Mouse (Mus musculus) heart, postnatal 0 days (tissue): ENCODE results near the gene Lyrm1. TPM values are rescaled to one million over a fixed set of nuclear protein-coding genes. Genes with fewer than 3 reads are reported as not detected.

Source experiments
- ATAC-seq: fragments of 200-750 bp; cut with Nextera tagmentation; 2 replicates; pipeline ENCODE4 v1.8.0; 2017; ENCODE audit warnings: low read depth, moderate number of reproducible peaks, moderate library complexity; ENCODE audit not compliant: insufficient read depth
- DNase-seq: peaks from one replicate; pipeline ENCODE4 v3.0.0-alpha.2; 2016; ENCODE audit warnings: low spot score
- H3K27ac ChIP-seq: fragments of 300-500 bp; sonication (generic); 2 replicates; pipeline ENCODE4 v1.5.1; 2014; ENCODE audit warnings: low read depth, mild to moderate bottlenecking
- H3K27me3 ChIP-seq: fragments of 300-500 bp; sonication (generic); 2 replicates; pipeline ENCODE4 v1.6.1; 2014; ENCODE audit warnings: low read length, mixed read lengths; ENCODE audit not compliant: control insufficient read depth, insufficient read depth
- H3K36me3 ChIP-seq: fragments of 300-500 bp; sonication (generic); replicated peaks from 2 replicates; pipeline ENCODE4 v1.6.1; 2014; ENCODE audit warnings: low read length, mixed read lengths; ENCODE audit not compliant: control insufficient read depth, insufficient read depth
- H3K4me1 ChIP-seq: fragments of 300-500 bp; sonication (generic); 2 replicates; pipeline ENCODE4 v1.6.1; 2014; ENCODE audit warnings: antibody characterized with exemption; ENCODE audit not compliant: control insufficient read depth, insufficient read depth
- H3K4me2 ChIP-seq: fragments of 300-500 bp; sonication (generic); 2 replicates; pipeline ENCODE4 v1.6.1; 2014; ENCODE audit warnings: low read depth, mild to moderate bottlenecking, low read length, moderate library complexity
- H3K4me3 ChIP-seq: fragments of 300-500 bp; sonication (generic); 2 replicates; pipeline ENCODE4 v1.5.1; 2014; ENCODE audit warnings: low read depth, low read length
- H3K9ac ChIP-seq: fragments of 300-500 bp; sonication (generic); replicated peaks from 2 replicates; pipeline ENCODE4 v1.6.1; 2014; ENCODE audit warnings: low read depth, low read length, mixed read lengths
- H3K9me3 ChIP-seq: fragments of 300-500 bp; sonication (generic); replicated peaks from 2 replicates; pipeline ENCODE4 v1.6.1; 2016; ENCODE audit warnings: low read length; ENCODE audit not compliant: control insufficient read depth
- CTCF ChIP-seq: IDR thresholded peaks from 2 replicates; pipeline ENCODE4 v1.5.1; 2016; ENCODE audit warnings: antibody characterized with exemption, control low read depth, low read depth
- EP300 ChIP-seq: IDR thresholded peaks from 2 replicates; pipeline ENCODE4 v1.6.1; 2016; ENCODE audit warnings: antibody characterized with exemption, low read depth
- WGBS: fragments of 180-500 bp; shearing (Covaris S2); extraction: QIAGEN DNeasy Blood & Tissue Kit; methylation state at CpG from one replicate; pipeline ENCODE4 v1.1.7; 2014; 5-methylcytosine and 5-hydroxymethylcytosine counted together
- polyA plus RNA-seq: library from polyadenylated mRNA; unstranded; fragments of >200 nt; fragmentation: Nextera tagmentation; extraction: Ambion mirVana; gene quantifications from 2 replicates; pipeline ENCODE4 v1.2.1, GENCODE M21; 2015
- total RNA-seq: library from RNA; depleted of rRNA; stranded (reverse); fragments of >200 nt; gene quantifications from 2 replicates; pipeline ENCODE4 v1.2.3, GENCODE M21; 2014; ENCODE audit warnings: low replicate concordance

The Lyrm1 gene
- total and polyA plus RNA-seq, 2 experiments from 2014 or later: 8.4 to 11.9 TPM

DNA sequence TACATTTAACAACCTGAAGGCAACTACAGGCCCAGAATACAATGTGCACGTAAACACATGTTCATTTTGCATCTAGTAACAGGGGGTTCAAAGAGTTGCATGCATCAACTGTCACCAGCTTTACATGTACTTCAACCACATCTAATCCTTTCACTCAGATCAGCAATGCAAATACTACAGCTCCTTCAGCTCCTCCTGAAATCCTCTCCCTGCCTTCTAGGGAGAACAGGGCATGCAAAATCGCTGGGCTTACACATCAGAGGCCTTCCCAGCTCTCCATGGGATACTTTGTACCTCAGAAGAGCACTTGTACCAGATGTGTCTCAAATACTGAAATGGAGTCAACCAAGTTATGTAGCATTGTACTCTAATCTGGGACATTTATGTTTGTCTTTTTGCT is 22.6 kb upstream of the Lyrm1 start:
- H3K4me3 ChIP-seq: no peak overlapping the region
- no peaks in the 10 kb centered on the region for H3K9me3 ChIP-seq
- H3K27me3 ChIP-seq: no peaks in the 10 kb centered on the region
- peaks cover 5% of the 10 kb centered on the region; the same call in 1 of the 2 replicates for H3K4me1 ChIP-seq
- no peak for ATAC-seq
- TF ChIP-seq CTCF: no peak
- TF ChIP-seq EP300: no peak
- no peak overlapping the region for H3K9ac ChIP-seq
- no peak overlapping the region for H3K4me2 ChIP-seq
- H3K36me3 ChIP-seq: peaks cover 15% of the 10 kb centered on the region; the same call in 1 of the 2 replicates
- 56% methylated on average over 2 of the region's 2 CpGs for WGBS
- DNase-seq: no peak
- H3K27ac ChIP-seq: no peak overlapping the region

DNA sequence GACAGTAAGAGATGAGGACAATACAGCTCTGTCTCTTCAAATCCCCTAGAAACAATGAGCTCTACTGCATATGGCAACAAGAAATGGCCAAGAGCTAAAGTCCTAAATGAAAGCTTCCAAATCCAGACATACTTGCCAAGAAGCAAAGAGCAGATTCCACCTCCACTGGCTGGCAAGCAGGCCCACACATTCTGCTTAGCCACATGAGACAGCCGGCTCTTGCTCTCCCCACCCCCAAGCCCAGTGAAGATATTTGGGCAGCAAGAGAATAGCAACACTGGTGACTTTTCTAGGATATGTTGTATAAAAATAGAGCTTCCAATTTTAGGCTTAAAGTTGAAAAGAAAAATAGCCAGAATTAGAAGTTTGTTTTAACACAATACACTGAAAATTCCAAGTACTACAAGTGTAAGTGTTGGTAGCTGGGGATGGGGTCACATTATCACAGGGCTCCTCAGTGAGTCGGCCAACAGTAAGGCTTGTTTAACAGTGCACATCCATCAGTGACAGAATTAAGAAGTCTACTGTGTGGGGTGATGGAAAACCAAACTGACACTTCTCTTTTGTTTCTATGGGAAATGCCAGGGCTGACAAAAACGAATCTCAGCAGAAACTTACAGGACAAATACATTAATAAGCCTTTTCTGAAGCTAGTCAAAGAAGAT is 19.8 kb upstream of the Lyrm1 start:
- peaks cover 5% of the 10 kb centered on the region; the same call in 1 of the 2 replicates for H3K4me1 ChIP-seq
- no peak overlapping the region for H3K4me3 ChIP-seq
- no peak overlapping the region for H3K4me2 ChIP-seq
- H3K9ac ChIP-seq: no peak overlapping the region
- TF ChIP-seq EP300 (no peak), CTCF (no peak)
- no peak overlapping the region for H3K27ac ChIP-seq
- DNase-seq (no peak), ATAC-seq (no peak)
- 42% methylated on average over 3 of the region's 3 CpGs for WGBS
- H3K36me3 ChIP-seq: peaks cover 16% of the 10 kb centered on the region; the same call in 1 of the 2 replicates
- no peaks in the 10 kb centered on the region for H3K9me3 ChIP-seq
- no peaks in the 10 kb centered on the region for H3K27me3 ChIP-seq

DNA sequence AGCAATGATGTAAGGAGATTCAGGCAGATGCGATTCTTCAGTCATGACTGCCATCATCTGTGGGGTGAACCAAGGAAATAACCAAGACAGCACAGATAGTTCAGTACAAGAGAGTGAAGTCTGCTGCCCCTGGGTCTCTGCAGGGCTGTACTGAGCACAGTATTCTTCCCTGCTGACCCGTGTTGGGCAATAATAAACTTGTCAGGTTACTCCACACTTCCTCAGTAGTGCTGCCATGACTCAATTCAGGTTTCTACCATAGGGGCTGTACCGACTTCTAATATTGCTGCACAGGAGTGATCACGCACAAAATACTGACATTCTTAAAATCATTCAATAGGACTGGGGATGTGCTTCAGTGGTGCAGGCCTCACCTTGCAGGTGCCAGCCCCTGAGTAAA is 16.5 kb upstream of the Lyrm1 start:
- no peak overlapping the region for H3K9ac ChIP-seq
- peaks cover 16% of the 10 kb centered on the region; the same call in 1 of the 2 replicates for H3K36me3 ChIP-seq
- H3K27me3 ChIP-seq: no peaks in the 10 kb centered on the region
- H3K4me3 ChIP-seq: no peak overlapping the region
- H3K27ac ChIP-seq: no peak overlapping the region
- no peak overlapping the region for H3K4me2 ChIP-seq
- peaks cover 5% of the 10 kb centered on the region; the same call in 1 of the 2 replicates for H3K4me1 ChIP-seq
- no peak for DNase-seq
- no peaks in the 10 kb centered on the region for H3K9me3 ChIP-seq
- TF ChIP-seq EP300: no peak
- no peak for TF ChIP-seq CTCF
- 88% methylated on average over 4 of the region's 4 CpGs for WGBS
- no peak for ATAC-seq

DNA sequence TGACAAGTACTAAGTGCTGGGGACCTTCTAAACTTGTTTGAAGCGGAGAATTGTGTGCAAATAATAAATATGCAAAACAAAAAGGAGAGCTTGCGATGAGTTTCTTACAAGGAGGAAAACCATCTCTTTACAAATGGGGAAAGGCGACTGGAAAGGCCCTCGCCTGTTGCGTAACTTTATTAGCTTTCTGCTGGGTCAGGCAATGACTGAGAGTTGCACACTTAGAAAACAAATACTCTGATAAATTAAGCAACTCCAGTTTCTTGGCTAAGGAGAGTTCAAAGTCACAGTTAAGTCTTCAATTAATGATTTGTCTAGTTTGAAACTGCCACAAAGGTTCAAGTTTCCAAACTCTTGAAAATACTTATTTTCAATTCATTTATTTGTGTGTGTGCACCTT is 15.3 kb upstream of the Lyrm1 start:
- no peak overlapping the region for H3K9ac ChIP-seq
- TF ChIP-seq EP300: no peak
- TF ChIP-seq CTCF: no peak
- peaks cover 16% of the 10 kb centered on the region; the same call in 1 of the 2 replicates for H3K36me3 ChIP-seq
- no peak overlapping the region for H3K4me2 ChIP-seq
- no peak for DNase-seq
- H3K27me3 ChIP-seq: no peaks in the 10 kb centered on the region
- no peak for ATAC-seq
- H3K4me1 ChIP-seq: peaks cover 5% of the 10 kb centered on the region; the same call in 1 of the 2 replicates
- no peaks in the 10 kb centered on the region for H3K9me3 ChIP-seq
- WGBS: 92% methylated on average over 5 of the region's 5 CpGs
- no peak overlapping the region for H3K27ac ChIP-seq
- H3K4me3 ChIP-seq: no peak overlapping the region

DNA sequence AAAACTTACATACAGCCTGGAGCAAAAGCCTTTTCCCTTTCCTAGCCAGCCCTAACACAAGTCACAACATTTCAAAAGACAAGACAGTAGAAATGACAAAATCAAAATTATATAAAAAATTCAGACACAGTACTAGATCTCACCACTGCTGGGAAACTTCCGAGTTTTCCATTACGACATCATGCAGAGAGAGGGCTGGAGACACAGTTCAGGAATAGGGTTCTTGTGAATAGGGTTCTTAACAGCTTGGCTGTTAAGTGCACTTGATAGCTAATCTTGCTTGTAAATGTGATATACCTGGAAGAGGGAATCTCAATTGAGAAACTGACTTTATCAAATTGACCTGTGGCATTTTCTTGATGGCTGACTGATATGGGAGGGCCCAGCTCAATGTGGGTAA is 14.4 kb upstream of the Lyrm1 start:
- TF ChIP-seq CTCF (no peak), EP300 (no peak)
- Histone ChIP-seq H3K36me3 (peaks cover 16% of the 10 kb centered on the region; the same call in 1 of the 2 replicates), H3K27ac (no peak overlapping the region), H3K4me3 (no peak overlapping the region), H3K9ac (no peak overlapping the region), H3K9me3 (no peaks in the 10 kb centered on the region), H3K27me3 (no peaks in the 10 kb centered on the region), H3K4me2 (no peak overlapping the region), H3K4me1 (no peaks in the 10 kb centered on the region)
- 68% methylated on average over 2 of the region's 2 CpGs for WGBS
- no peak for DNase-seq
- no peak for ATAC-seq

DNA sequence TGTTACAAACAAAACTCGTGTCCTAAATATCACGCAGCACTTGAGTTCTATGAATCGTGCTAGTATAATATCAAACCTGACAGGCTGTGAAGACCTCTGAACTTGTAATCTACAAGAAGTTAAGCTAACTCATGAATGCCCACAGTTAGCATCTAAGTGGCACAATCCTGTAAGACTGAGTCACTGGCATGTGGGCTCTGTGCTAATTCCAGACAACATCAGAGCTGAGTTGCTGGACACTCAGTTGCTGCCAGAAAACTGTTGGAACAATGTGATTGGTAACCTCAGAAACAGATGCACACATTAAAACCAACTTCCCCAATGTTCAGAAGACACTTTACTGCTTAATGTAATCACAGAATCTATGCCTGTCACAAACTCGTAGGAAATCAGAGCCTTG is 7.8 kb upstream of the Lyrm1 start:
- H3K4me1 ChIP-seq: 0 out of 2 replicates have a peak, but pooled peaks cover 4% of the 10 kb centered on the region
- 59% methylated on average over 4 of the region's 4 CpGs for WGBS

More for the DNA sequence above, 7.8 kb upstream of the Lyrm1 start:
- no peak overlapping the region for H3K27ac ChIP-seq
- no peak overlapping the region for H3K4me3 ChIP-seq
- no peak overlapping the region for H3K9ac ChIP-seq
- no peaks in the 10 kb centered on the region for H3K27me3 ChIP-seq
- TF ChIP-seq CTCF (no peak), EP300 (no peak)
- ATAC-seq (no peak), DNase-seq (no peak)
- H3K9me3 ChIP-seq: no peaks in the 10 kb centered on the region
- no peaks in the 10 kb centered on the region for H3K36me3 ChIP-seq
- H3K4me2 ChIP-seq: no peak overlapping the region
